Mouse (Mus musculus): ENCODE data around the gene Dmc1. TPM values are rescaled to one million over a fixed set of nuclear protein-coding genes. Genes with fewer than 3 reads are reported as not detected.

Gene Dmc1
- total RNA-seq, 1 experiment: 6.4 TPM

GRCm38 (mm10) chr15:79577671-79578426 lies 27.1 kb downstream of the Dmc1 start:
- Histone ChIP-seq H3K9me3 (ENCODE audit: control insufficient read depth, insufficient read depth, low read depth, low read length) (no peaks in the 10 kb centered on the region), H3K9ac (ENCODE audit: insufficient read depth, low read depth, low read length, poor library complexity, severe bottlenecking) (no peak overlapping the region), H3K4me1 (ENCODE audit: control insufficient read depth in 2 of 2, insufficient read depth in 2 of 2, low read length in 2 of 2, poor library complexity in 1 of 2) (no peaks in the 10 kb centered on the region), H3K36me3 (ENCODE audit: control insufficient read depth, insufficient read depth, low read length, poor library complexity, severe bottlenecking) (no peaks in the 10 kb centered on the region), H3K27ac (ENCODE audit: insufficient read depth, low read depth, low read length, poor library complexity, severe bottlenecking) (no peak overlapping the region), H3K4me3 (ENCODE audit: insufficient read depth in 1 of 2, low read depth in 1 of 2, low read length in 2 of 2, poor library complexity in 1 of 2, severe bottlenecking in 1 of 2) (no peak overlapping the region)
- TF ChIP-seq ZNF384 (IDR thresholded peaks at IDR 0.05; ENCODE audit: low read depth, low read length) (no peak), ZC3H11A (IDR thresholded peaks at IDR 0.05; ENCODE audit: borderline replicate concordance, low read depth, low read length) (no peak), MAFK (IDR thresholded peaks at IDR 0.05; ENCODE audit: insufficient read depth, low read depth, low read length) (no peak), HCFC1 (IDR thresholded peaks at IDR 0.05; ENCODE audit: borderline replicate concordance, insufficient read depth, low read length) (no peak), CHD2 (IDR thresholded peaks at IDR 0.05; ENCODE audit: low read depth, low read length) (no peak)
- DNase-seq (ENCODE audit: low read depth, low spot score): no peak
- in situ Hi-C loops (cut with MboI; ENCODE audit: low sequenced_read_pairs in 2 of 2, unreplicated experiment in 2 of 2): no loop called here

GRCm38 (mm10) chr15:79576947-79577346 lies 28.0 kb downstream of the Dmc1 start:
- in situ Hi-C loops (cut with MboI; ENCODE audit: low sequenced_read_pairs in 2 of 2, unreplicated experiment in 2 of 2): no loop called here

GRCm38 (mm10) chr15:79575543-79576222 lies 29.2 kb downstream of the Dmc1 start:
- no peaks in the 10 kb centered on the region for H3K9me3 ChIP-seq (ENCODE audit: control insufficient read depth, insufficient read depth, low read depth, low read length)
- no peak overlapping the region for H3K9ac ChIP-seq (ENCODE audit: insufficient read depth, low read depth, low read length, poor library complexity, severe bottlenecking)
- no peaks in the 10 kb centered on the region for H3K4me1 ChIP-seq (ENCODE audit: control insufficient read depth in 2 of 2, insufficient read depth in 2 of 2, low read length in 2 of 2, poor library complexity in 1 of 2)
- no peak overlapping the region for H3K4me3 ChIP-seq (ENCODE audit: insufficient read depth in 1 of 2, low read depth in 1 of 2, low read length in 2 of 2, poor library complexity in 1 of 2, severe bottlenecking in 1 of 2)
- no peaks in the 10 kb centered on the region for H3K36me3 ChIP-seq (ENCODE audit: control insufficient read depth, insufficient read depth, low read length, poor library complexity, severe bottlenecking)
- TF ChIP-seq ZC3H11A (IDR thresholded peaks at IDR 0.05; ENCODE audit: borderline replicate concordance, low read depth, low read length) (no peak), MAFK (IDR thresholded peaks at IDR 0.05; ENCODE audit: insufficient read depth, low read depth, low read length) (no peak), CHD2 (IDR thresholded peaks at IDR 0.05; ENCODE audit: low read depth, low read length) (no peak), ZNF384 (IDR thresholded peaks at IDR 0.05; ENCODE audit: low read depth, low read length) (no peak)
- DNase-seq (ENCODE audit: low read depth, low spot score): no peak
- no peak overlapping the region for H3K27ac ChIP-seq (ENCODE audit: insufficient read depth, low read depth, low read length, poor library complexity, severe bottlenecking)
- in situ Hi-C loops (cut with MboI; ENCODE audit: low sequenced_read_pairs in 2 of 2, unreplicated experiment in 2 of 2): no loop called here

More at GRCm38 (mm10) chr15:79576947-79577346, 28.0 kb downstream of the Dmc1 start:
- no peaks in the 10 kb centered on the region for H3K9me3 ChIP-seq (ENCODE audit: control insufficient read depth, insufficient read depth, low read depth, low read length)
- H3K4me1 ChIP-seq (ENCODE audit: control insufficient read depth in 2 of 2, insufficient read depth in 2 of 2, low read length in 2 of 2, poor library complexity in 1 of 2): no peaks in the 10 kb centered on the region
- DNase-seq (ENCODE audit: low read depth, low spot score): no peak
- H3K27ac ChIP-seq (ENCODE audit: insufficient read depth, low read depth, low read length, poor library complexity, severe bottlenecking): no peak overlapping the region
- TF ChIP-seq HCFC1 (IDR thresholded peaks at IDR 0.05; ENCODE audit: borderline replicate concordance, insufficient read depth, low read length): no peak
- no peak for TF ChIP-seq ZC3H11A (IDR thresholded peaks at IDR 0.05; ENCODE audit: borderline replicate concordance, low read depth, low read length)
- TF ChIP-seq CHD2 (IDR thresholded peaks at IDR 0.05; ENCODE audit: low read depth, low read length): no peak
- no peak for TF ChIP-seq ZNF384 (IDR thresholded peaks at IDR 0.05; ENCODE audit: low read depth, low read length)
- TF ChIP-seq MAFK (IDR thresholded peaks at IDR 0.05; ENCODE audit: insufficient read depth, low read depth, low read length): no peak
- H3K36me3 ChIP-seq (ENCODE audit: control insufficient read depth, insufficient read depth, low read length, poor library complexity, severe bottlenecking): no peaks in the 10 kb centered on the region
- H3K9ac ChIP-seq (ENCODE audit: insufficient read depth, low read depth, low read length, poor library complexity, severe bottlenecking): no peak overlapping the region
- no peak overlapping the region for H3K4me3 ChIP-seq (ENCODE audit: insufficient read depth in 1 of 2, low read depth in 1 of 2, low read length in 2 of 2, poor library complexity in 1 of 2, severe bottlenecking in 1 of 2)

GRCm38 (mm10) chr15:79562417-79562816 lies 42.5 kb downstream of the Dmc1 start:
- Histone ChIP-seq H3K27ac (ENCODE audit: insufficient read depth, low read depth, low read length, poor library complexity, severe bottlenecking) (no peak overlapping the region), H3K9me3 (ENCODE audit: control insufficient read depth, insufficient read depth, low read depth, low read length) (no peaks in the 10 kb centered on the region), H3K36me3 (ENCODE audit: control insufficient read depth, insufficient read depth, low read length, poor library complexity, severe bottlenecking) (no peaks in the 10 kb centered on the region), H3K4me3 (ENCODE audit: insufficient read depth in 1 of 2, low read depth in 1 of 2, low read length in 2 of 2, poor library complexity in 1 of 2, severe bottlenecking in 1 of 2) (no peak overlapping the region), H3K9ac (ENCODE audit: insufficient read depth, low read depth, low read length, poor library complexity, severe bottlenecking) (no peak overlapping the region), H3K4me1 (ENCODE audit: control insufficient read depth in 2 of 2, insufficient read depth in 2 of 2, low read length in 2 of 2, poor library complexity in 1 of 2) (no peaks in the 10 kb centered on the region)
- DNase-seq (ENCODE audit: low read depth, low spot score): no peak
- in situ Hi-C loops (cut with MboI; ENCODE audit: low sequenced_read_pairs in 2 of 2, unreplicated experiment in 2 of 2): no loop called here
- TF ChIP-seq ZC3H11A (IDR thresholded peaks at IDR 0.05; ENCODE audit: borderline replicate concordance, low read depth, low read length): no peak
- TF ChIP-seq CHD2 (IDR thresholded peaks at IDR 0.05; ENCODE audit: low read depth, low read length): no peak
- no peak for TF ChIP-seq ZNF384 (IDR thresholded peaks at IDR 0.05; ENCODE audit: low read depth, low read length)
- no peak for TF ChIP-seq HCFC1 (IDR thresholded peaks at IDR 0.05; ENCODE audit: borderline replicate concordance, insufficient read depth, low read length)
- TF ChIP-seq MAFK (IDR thresholded peaks at IDR 0.05; ENCODE audit: insufficient read depth, low read depth, low read length): no peak
